Mouse (Mus musculus) c-Kit-negative CD71-positive TER-119-positive erythroid progenitor cells, embryonic 14.5 days (primary cell): Measurements from ENCODE around the gene Zfp991.
"Not testable (repeated sequence)": the region's sequence is repeated elsewhere in the genome, so short reads cannot be mapped to it uniquely, and the experiment has no call there.

Experiments used
- DNase-seq: peaks from one replicate; pipeline ENCODE4 v3.0.0-alpha.2; 2013; ENCODE audit warnings: low read depth, low spot score

Gene Zfp991

DNA sequence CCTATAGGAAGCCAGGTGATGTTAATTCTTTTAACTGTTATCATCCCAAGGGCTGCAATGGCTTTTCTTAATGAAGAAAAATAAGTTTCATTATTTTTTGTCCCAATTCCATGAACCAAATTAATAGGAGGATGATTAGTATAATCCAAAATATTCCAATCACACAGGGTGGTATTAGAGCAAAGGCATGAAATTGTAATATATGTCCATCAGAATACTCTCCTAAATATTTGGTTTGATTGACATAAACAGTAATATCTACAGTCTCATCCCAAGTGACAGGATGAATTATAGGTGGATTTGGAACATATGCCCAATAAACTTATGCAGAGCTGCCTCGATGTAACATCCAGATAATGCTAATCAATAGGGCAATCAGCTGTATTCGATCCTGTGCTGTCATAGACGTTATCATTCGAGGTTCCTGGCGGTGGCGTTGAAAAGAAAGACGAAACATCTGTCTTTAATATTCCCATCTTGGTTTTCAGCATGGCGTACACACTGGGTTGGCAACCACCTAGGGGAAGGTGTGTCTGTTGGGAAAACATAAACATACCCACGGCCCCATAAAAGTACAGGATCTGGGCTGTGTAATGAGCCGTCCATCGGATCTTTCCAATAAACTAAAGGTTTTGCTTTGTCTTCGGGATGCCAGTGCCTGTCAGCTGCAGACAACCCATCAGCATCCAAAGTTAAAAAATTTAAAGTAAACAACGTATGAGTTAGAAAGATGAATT, 50.3 kb downstream of the Zfp991 start:
- DNase-seq: not testable (repeated sequence)

DNA sequence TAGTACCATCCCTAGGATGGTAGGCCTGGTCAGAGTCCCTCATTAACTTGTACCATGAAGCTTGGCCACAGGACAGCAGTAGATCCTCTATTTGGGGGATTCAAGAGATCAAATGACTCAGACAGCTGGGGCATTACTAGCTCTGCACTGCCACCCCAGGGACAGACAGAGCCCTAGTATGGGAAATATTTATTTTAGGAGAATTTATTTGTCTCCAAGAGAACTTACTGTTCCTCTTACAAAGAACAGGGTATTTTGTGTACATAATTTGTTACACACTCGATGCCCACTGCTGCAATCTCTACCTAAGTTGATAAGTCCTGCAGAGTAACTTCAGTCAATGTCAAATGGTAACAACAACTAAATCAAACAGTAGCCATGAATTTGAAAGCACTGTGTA, 55.0 kb downstream of the Zfp991 start:
- DNase-seq: not testable (repeated sequence)

DNA sequence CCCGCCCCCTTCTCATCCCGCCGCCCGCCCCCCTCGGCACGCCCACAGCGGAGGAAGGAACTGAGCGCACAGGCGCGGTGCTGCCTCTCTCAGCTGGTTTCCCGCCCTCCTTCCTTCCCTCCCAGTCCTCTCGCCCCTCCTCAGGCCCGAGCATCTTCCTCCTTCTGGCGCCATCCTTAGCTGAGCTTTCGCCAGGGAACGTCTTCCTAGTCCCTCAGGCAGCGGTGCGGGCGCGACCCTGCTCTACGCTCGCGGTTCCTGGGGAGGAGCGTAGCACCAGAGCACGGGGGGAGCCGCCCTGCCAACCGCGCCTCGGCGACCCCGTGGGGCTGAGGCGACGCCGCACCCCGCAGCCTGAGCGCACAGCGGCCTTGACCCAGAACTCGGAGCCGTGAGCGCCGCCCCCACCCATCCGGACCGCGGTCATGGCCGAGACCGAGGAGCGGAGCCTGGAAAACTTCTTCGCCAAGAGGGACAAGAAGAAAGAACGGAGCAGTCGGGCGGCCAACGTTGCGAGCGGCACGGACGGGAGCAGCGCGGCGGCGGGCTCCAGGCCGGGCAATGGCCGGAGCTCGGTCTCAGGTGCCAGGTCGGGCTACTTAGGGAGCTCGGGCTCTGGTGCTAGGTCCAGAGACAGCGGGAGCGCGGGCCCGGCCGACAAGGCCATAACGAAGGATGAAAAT, 55.6 kb downstream of the Zfp991 start:
- DNase-seq: not testable (repeated sequence)

DNA sequence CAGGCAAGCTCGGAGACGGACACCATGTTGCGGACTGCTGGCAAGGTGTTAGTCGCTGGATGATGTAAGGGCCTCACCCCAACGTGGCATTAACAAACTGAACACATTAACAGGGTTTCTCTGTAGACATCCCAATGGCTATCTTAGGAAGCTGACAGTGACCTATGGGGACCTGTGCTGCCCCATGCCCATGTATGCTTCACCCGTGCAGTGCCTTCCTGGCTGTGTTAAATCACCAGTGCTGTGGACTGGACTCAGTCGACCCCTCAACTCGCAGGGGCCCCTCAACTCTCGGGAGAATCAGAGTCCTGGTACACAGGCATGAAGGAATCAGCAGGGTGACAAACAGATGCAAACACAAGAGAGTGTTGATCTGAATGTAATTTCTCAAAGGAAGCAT, 63.3 kb downstream of the Zfp991 start:
- not testable (repeated sequence) for DNase-seq

DNA sequence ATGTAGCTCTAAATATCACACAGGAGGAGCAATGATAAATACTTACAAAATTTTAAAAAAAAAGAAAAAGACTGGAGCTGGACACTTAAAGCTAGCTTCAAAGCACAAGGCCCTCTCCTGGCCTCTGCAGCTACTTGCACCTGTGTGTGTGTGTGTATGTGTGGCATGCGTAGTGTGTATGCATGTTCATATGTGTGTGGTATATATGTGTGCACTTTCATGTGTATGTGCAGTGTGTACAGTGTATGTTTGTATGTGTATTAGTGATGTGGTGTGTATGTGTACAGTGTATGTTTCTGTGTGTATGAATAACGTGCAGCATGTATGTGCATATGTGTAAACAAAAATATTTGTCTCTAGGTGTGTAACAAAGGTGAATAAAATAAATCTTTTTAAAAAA, 65.4 kb downstream of the Zfp991 start:
- not testable (repeated sequence) for DNase-seq

DNA sequence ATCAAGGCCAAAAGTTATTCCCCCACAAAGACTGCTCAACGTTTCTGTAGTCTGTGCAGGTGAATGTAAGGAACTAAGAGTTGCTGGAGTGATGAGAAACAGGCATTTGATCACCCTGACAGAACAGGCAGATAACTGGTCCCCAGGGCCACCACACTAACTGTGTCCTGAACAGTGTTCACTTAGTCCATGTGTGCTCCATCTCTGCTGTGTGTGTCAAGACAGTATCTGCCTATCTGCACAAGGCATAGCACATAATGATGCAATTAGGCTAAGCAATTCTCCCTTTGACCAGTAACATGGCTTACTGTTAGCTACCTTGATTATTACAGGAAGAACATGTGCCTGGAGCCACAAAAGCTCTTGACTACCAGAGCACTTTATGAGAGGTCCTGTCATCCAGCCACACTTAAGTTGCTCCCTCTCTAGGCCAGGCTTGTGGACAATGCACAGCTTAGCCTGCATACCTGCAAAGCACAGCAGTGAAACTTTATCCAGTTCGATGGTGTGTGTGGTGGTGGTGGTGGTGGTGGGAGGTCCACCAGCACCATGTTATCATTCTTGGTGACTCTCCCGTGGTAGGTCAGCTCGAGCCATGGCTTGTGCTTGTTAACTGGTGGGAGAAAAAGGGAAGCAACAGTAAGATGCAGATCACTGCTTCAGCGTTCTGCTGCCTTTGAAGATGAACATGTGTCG, 67.4 kb downstream of the Zfp991 start:
- not testable (repeated sequence) for DNase-seq

DNA sequence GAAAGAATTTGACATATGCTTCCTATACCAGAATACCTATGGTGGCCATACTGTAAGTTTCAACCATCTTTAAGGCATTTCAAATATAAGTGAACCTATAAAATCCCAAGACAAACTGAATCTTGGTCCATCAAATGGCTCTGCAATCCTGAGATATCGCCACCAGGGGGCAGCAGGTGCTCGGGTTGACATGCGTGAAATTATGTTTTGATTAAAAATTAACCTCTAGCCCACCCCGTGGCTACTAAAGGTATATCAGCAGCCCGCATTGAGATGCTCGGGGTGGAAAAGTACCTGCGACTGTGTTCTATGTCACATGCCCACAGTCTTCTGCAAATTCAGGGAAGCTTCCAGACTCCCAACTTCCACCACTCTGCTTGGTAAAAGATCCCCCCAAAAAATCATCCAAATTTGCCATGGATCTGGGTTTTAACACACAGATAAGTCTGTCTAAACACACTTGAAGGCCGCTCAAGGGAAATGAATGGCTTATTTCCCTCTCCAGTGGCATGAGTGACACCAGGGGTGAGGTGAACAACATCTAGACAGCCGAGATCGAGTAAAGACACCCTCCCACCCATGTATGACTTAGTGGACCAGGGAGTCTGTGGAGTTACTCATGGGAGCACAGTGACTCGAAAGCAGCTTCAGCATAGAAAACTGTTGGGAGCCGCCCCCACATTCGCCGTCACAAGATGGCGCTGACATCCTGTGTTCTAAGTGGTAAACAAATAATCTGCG, 70.3 kb downstream of the Zfp991 start:
- not testable (repeated sequence) for DNase-seq

DNA sequence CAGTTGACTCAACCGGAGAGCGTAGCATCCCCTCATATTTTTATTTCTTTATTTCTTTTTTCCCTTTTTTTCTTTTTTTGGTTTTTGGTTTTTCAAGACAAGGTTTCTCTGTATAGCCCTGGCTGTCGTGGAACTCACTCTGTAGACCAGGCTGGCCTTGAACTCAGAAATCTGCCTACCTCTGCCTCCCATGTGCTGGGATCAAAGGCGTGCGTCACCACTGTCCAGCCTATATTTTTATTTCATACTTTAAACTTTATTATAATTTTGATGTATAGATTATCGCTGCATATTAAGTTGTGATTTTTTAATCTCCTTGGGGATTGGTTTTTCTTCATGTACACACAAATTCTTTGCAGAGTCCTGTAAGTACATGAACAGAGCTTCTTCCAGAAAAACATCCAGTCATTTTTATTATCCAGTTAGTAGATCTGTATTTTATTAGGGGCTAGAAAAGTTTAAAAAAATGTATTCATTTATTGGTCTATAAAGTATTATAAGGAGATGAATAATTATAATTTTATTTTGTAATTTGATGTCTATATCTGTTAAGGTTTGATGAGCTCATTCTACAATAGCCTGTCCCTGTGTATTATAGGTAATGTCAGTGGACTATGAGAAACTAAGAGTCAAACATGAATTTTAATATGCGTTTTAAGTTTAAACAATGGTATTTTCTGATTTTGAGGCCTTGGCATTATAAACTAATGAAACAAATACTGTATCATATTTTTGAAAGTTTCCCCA, 80.5 kb downstream of the Zfp991 start:
- not testable (repeated sequence) for DNase-seq

DNA sequence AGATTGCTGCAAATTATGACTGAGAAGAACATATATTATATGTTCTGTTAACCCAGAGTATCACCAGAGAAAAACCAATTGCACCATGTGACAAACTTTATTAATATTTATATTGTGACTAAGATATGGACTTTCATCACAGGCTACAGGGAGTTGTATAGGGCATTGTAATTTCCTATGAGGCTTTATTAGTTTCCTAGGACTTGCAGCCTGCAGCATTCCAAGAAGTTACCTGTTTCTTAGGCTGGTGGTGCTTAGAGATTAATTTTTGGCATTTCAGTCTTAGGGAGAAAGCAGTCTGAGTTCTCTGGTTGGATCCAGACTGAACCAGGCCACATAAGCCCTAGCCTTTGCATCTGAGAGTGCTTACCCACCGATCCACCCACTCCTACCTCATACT, 82.4 kb downstream of the Zfp991 start:
- not testable (repeated sequence) for DNase-seq

DNA sequence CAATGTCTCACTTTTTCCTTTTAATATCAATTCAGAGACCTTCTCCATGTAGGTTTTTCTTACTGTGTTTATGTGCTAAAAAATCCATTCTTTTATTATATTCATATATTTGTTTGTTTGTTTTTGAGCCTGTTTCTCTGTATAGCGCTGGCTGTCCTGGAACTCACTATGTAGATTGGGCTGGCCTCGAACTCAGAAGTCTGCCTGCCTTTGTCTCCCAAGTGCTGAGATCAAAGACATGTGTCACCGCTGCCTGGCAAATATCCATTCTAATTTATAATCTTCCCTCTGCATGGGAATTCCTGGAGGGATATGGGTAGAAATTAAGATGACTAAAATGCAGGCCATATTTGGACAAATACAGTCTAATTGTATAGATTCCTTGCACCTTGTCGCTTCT, 85.8 kb downstream of the Zfp991 start:
- not testable (repeated sequence) for DNase-seq

DNA sequence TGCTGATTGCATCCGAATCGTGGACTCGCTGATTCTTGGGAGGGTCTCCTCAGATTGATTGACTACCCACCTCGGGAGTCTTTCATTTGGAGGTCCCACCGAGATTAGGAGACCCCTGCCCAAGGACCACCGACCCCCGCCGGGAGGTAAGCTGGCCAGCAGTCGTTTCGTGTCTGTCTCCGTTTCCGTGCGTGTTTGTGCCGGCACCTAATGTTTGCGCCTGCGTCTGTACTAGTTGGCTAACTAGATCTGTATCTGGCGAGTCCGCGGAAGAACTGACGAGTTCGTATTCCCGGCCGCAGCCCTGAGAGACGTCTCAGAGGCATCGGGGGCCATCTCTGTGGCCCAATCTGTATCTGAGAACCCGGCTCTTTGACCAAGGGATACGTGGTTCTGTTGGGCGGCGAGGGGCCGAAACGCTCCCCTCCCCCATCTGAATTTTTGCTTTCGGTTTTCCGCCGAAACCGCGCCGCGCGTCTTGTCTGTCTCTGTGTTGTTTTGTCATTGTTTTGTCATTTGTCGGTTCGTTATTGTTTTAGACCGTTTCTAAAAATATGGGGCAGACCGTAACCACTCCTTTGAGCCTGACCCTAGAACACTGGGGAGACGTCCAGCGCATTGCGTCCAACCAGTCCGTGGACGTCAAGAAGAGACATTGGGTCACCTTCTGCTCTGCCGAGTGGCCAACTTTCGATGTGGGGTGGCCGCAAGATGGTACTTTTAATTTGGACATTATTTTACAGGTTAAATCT, 87.7 kb downstream of the Zfp991 start:
- DNase-seq: not testable (repeated sequence)

DNA sequence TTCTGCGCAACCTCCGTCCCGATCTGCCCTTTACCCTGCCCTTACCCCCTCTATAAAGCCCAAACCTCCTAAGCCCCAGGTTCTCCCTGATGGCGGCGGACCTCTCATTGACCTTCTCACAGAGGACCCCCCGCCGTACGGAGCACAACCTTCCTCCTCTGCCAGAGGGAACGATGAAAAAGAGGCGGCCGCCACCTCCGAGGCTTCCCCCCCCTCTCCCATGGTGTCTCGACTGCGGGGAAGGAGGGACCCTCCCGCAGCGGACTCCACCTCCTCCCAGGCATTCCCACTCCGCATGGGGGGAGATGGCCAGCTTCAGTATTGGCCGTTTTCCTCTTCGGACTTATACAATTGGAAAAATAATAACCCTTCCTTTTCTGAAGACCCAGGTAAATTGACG, 88.4 kb downstream of the Zfp991 start:
- DNase-seq: not testable (repeated sequence)

DNA sequence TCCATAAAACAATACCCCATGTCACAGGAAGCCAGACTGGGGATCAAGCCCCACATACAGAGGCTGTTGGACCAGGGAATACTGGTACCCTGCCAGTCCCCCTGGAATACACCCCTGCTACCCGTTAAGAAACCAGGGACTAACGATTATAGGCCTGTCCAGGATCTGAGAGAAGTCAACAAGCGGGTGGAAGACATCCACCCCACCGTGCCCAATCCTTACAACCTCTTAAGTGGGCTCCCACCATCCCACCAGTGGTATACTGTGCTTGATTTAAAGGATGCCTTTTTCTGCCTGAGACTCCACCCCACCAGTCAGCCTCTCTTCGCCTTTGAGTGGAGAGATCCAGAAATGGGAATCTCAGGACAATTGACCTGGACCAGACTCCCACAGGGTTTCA, 90.2 kb downstream of the Zfp991 start:
- DNase-seq: not testable (repeated sequence)

DNA sequence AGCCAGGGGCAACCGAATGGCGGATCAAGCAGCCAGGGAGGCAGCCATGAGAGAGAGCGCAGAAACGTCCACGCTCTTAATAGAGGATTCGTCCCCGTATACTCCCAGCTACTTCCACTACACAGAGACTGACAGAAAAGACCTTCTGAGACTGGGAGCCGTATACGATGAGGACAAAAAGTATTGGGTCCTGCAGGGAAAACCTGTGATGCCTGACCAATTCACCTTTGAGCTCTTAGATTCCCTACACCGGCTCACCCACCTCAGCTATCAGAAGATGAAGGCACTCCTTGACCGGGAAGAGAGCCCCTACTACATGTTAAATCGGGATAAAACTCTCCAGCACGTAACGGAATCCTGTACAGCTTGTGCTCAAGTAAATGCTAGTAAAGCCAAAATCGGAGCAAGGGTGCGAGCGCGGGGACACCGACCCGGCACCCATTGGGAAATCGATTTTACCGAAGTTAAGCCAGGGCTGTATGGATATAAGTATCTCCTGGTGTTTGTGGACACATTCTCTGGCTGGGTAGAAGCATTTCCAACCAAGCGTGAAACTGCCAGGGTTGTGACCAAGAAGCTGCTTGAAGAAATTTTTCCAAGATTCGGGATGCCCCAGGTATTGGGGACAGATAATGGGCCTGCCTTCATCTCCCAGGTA, 92.1 kb downstream of the Zfp991 start:
- DNase-seq: not testable (repeated sequence)

DNA sequence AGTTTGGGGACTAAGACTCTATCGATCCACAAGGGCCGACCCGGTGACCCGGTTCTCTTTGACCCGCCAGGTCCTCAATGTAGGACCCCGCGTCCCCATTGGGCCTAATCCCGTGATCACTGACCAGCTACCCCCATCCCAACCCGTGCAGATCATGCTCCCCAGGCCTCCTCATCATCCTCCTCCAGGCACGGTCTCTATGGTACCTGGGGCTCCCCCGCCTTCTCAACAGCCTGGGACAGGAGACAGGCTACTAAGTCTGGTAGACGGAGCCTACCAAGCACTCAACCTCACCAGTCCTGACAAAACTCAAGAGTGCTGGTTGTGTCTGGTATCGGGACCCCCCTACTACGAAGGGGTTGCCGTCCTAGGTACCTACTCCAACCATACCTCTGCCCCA, 93.8 kb downstream of the Zfp991 start:
- not testable (repeated sequence) for DNase-seq

DNA sequence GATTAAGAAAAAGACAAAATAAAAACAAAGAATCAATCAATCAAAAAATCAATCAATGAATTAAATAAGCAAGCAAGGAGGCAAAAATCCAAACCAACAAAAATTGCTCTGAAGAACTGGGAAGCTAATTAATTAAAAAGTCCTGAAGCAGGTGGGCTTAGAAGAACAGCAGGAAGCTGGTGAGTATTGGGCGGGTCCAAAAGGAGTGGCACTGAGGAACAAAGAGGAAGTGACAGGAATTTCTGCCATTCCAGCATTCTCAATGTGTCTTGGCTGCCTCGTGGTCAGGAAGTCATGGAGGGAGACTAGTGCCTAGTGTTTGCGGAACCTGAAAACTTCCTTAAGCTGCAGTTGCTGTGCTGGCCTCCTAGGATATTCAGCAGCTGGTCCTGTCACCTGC, 98.2 kb downstream of the Zfp991 start:
- DNase-seq: not testable (repeated sequence)
